Mouse (Mus musculus): Measurements from ENCODE around the gene Tmem229b. TPM values are rescaled to one million over a fixed set of nuclear protein-coding genes. Genes with fewer than 3 reads are reported as not detected.
"Not testable (repeated sequence)": the region's sequence is repeated elsewhere in the genome, so short reads cannot be mapped to it uniquely, and the experiment has no call there.

Tmem229b gene
- polyA plus RNA-seq, 1 experiment from 2014 or later, result 3.9 TPM

GRCm38 (mm10) chr12:78970725-78971124 lies 36.7 kb downstream of the Tmem229b start:
- H3K4me3 ChIP-seq (ENCODE audit: low read depth, low read length), result no peak overlapping the region
- DNase-seq (ENCODE audit: low spot score) (no peak), ATAC-seq (replicated peaks; ENCODE audit: insufficient number of reproducible peaks, low FRiP score, low TSS enrichment, low read depth) (no peak)
- no peaks in the 10 kb centered on the region for H3K9me3 ChIP-seq (replicated peaks; ENCODE audit: control insufficient read depth, low read length)
- no peaks in the 10 kb centered on the region for H3K27me3 ChIP-seq (ENCODE audit: control insufficient read depth, insufficient read depth, low read length)
- no peak overlapping the region for H3K9ac ChIP-seq (replicated peaks; ENCODE audit: low read length)
- H3K27ac ChIP-seq (replicated peaks; ENCODE audit: low read depth, low read length), result no peak overlapping the region
- H3K4me2 ChIP-seq (ENCODE audit: low read depth, low read length), result no peak overlapping the region
- 90% methylated on average over 7 of the region's 7 CpGs for WGBS
- H3K36me3 ChIP-seq (replicated peaks; ENCODE audit: control insufficient read depth, insufficient read depth, low read depth, low read length), result no peaks in the 10 kb centered on the region
- H3K4me1 ChIP-seq (ENCODE audit: control insufficient read depth, insufficient read depth, low read length), result no peaks in the 10 kb centered on the region

- not testable (repeated sequence) for ATAC-seq (replicated peaks; ENCODE audit: insufficient number of reproducible peaks, low FRiP score, low TSS enrichment, low read depth); H3K9ac ChIP-seq (replicated peaks; ENCODE audit: low read length); H3K4me2 ChIP-seq (ENCODE audit: low read depth, low read length); DNase-seq (ENCODE audit: low spot score); H3K27me3 ChIP-seq (ENCODE audit: control insufficient read depth, insufficient read depth, low read length); H3K27ac ChIP-seq (replicated peaks; ENCODE audit: low read depth, low read length); H3K4me1 ChIP-seq (ENCODE audit: control insufficient read depth, insufficient read depth, low read length); H3K9me3 ChIP-seq (replicated peaks; ENCODE audit: control insufficient read depth, low read length); H3K36me3 ChIP-seq (replicated peaks; ENCODE audit: control insufficient read depth, insufficient read depth, low read depth, low read length); H3K4me3 ChIP-seq (ENCODE audit: low read depth, low read length)
- 88% methylated on average over 11 of the region's 11 CpGs for WGBS
Observed at GRCm38 (mm10) chr12:78964496-78964895, 42.9 kb downstream of the Tmem229b start.

- DNase-seq (ENCODE audit: low spot score) (no peak), ATAC-seq (replicated peaks; ENCODE audit: insufficient number of reproducible peaks, low FRiP score, low TSS enrichment, low read depth) (no peak)
Observed at GRCm38 (mm10) chr12:78956405-78956804, 51.0 kb downstream of the Tmem229b start.

GRCm38 (mm10) chr12:78952484-78952883 lies 54.9 kb downstream of the Tmem229b start:
- DNase-seq (ENCODE audit: low spot score) (no peak), ATAC-seq (replicated peaks; ENCODE audit: insufficient number of reproducible peaks, low FRiP score, low TSS enrichment, low read depth) (no peak)
- Histone ChIP-seq H3K36me3 (replicated peaks; ENCODE audit: control insufficient read depth, insufficient read depth, low read depth, low read length) (no peaks in the 10 kb centered on the region), H3K9ac (replicated peaks; ENCODE audit: low read length) (no peak overlapping the region), H3K4me1 (ENCODE audit: control insufficient read depth, insufficient read depth, low read length) (no peaks in the 10 kb centered on the region), H3K27ac (replicated peaks; ENCODE audit: low read depth, low read length) (no peak overlapping the region), H3K4me2 (ENCODE audit: low read depth, low read length) (no peak overlapping the region), H3K27me3 (ENCODE audit: control insufficient read depth, insufficient read depth, low read length) (no peaks in the 10 kb centered on the region), H3K9me3 (replicated peaks; ENCODE audit: control insufficient read depth, low read length) (no peaks in the 10 kb centered on the region), H3K4me3 (ENCODE audit: low read depth, low read length) (no peak overlapping the region)
- 56% methylated on average over 3 of the region's 3 CpGs for WGBS

More at GRCm38 (mm10) chr12:78956405-78956804, 51.0 kb downstream of the Tmem229b start:
- H3K9me3 ChIP-seq (replicated peaks; ENCODE audit: control insufficient read depth, low read length), result no peaks in the 10 kb centered on the region
- 70% methylated on average over 4 of the region's 4 CpGs for WGBS
- no peaks in the 10 kb centered on the region for H3K36me3 ChIP-seq (replicated peaks; ENCODE audit: control insufficient read depth, insufficient read depth, low read depth, low read length)
- no peak overlapping the region for H3K4me2 ChIP-seq (ENCODE audit: low read depth, low read length)
- H3K9ac ChIP-seq (replicated peaks; ENCODE audit: low read length), result no peak overlapping the region
- H3K4me1 ChIP-seq (ENCODE audit: control insufficient read depth, insufficient read depth, low read length), result no peaks in the 10 kb centered on the region
- no peaks in the 10 kb centered on the region for H3K27me3 ChIP-seq (ENCODE audit: control insufficient read depth, insufficient read depth, low read length)
- H3K27ac ChIP-seq (replicated peaks; ENCODE audit: low read depth, low read length), result no peak overlapping the region
- H3K4me3 ChIP-seq (ENCODE audit: low read depth, low read length), result no peak overlapping the region

GRCm38 (mm10) chr12:78952053-78952452 lies 55.4 kb downstream of the Tmem229b start:
- no peaks in the 10 kb centered on the region for H3K9me3 ChIP-seq (replicated peaks; ENCODE audit: control insufficient read depth, low read length)
- 70% methylated on average over 11 of the region's 11 CpGs for WGBS

GRCm38 (mm10) chr12:78947661-78948060 lies 59.8 kb downstream of the Tmem229b start:
- Histone ChIP-seq H3K4me1 (ENCODE audit: control insufficient read depth, insufficient read depth, low read length) (no peaks in the 10 kb centered on the region), H3K9me3 (replicated peaks; ENCODE audit: control insufficient read depth, low read length) (no peaks in the 10 kb centered on the region), H3K4me2 (ENCODE audit: low read depth, low read length) (no peak overlapping the region), H3K36me3 (replicated peaks; ENCODE audit: control insufficient read depth, insufficient read depth, low read depth, low read length) (no peaks in the 10 kb centered on the region), H3K27ac (replicated peaks; ENCODE audit: low read depth, low read length) (no peak overlapping the region), H3K4me3 (ENCODE audit: low read depth, low read length) (no peak overlapping the region), H3K27me3 (ENCODE audit: control insufficient read depth, insufficient read depth, low read length) (no peaks in the 10 kb centered on the region), H3K9ac (replicated peaks; ENCODE audit: low read length) (no peak overlapping the region)
- DNase-seq (ENCODE audit: low spot score) (no peak), ATAC-seq (replicated peaks; ENCODE audit: insufficient number of reproducible peaks, low FRiP score, low TSS enrichment, low read depth) (no peak)
- 46% methylated on average over 5 of the region's 5 CpGs for WGBS

More at GRCm38 (mm10) chr12:78952053-78952452, 55.4 kb downstream of the Tmem229b start:
- Histone ChIP-seq H3K27ac (replicated peaks; ENCODE audit: low read depth, low read length) (no peak overlapping the region), H3K4me3 (ENCODE audit: low read depth, low read length) (no peak overlapping the region), H3K4me2 (ENCODE audit: low read depth, low read length) (no peak overlapping the region), H3K9ac (replicated peaks; ENCODE audit: low read length) (no peak overlapping the region), H3K4me1 (ENCODE audit: control insufficient read depth, insufficient read depth, low read length) (no peaks in the 10 kb centered on the region), H3K27me3 (ENCODE audit: control insufficient read depth, insufficient read depth, low read length) (no peaks in the 10 kb centered on the region), H3K36me3 (replicated peaks; ENCODE audit: control insufficient read depth, insufficient read depth, low read depth, low read length) (no peaks in the 10 kb centered on the region)
- DNase-seq (ENCODE audit: low spot score) (no peak), ATAC-seq (replicated peaks; ENCODE audit: insufficient number of reproducible peaks, low FRiP score, low TSS enrichment, low read depth) (no peak)

- Histone ChIP-seq H3K9me3 (replicated peaks; ENCODE audit: control insufficient read depth, low read length) (no peaks in the 10 kb centered on the region), H3K27ac (replicated peaks; ENCODE audit: low read depth, low read length) (no peak overlapping the region), H3K4me3 (ENCODE audit: low read depth, low read length) (no peak overlapping the region), H3K36me3 (replicated peaks; ENCODE audit: control insufficient read depth, insufficient read depth, low read depth, low read length) (no peaks in the 10 kb centered on the region), H3K9ac (replicated peaks; ENCODE audit: low read length) (no peak overlapping the region), H3K27me3 (ENCODE audit: control insufficient read depth, insufficient read depth, low read length) (no peaks in the 10 kb centered on the region), H3K4me1 (ENCODE audit: control insufficient read depth, insufficient read depth, low read length) (no peaks in the 10 kb centered on the region), H3K4me2 (ENCODE audit: low read depth, low read length) (no peak overlapping the region)
- ATAC-seq (replicated peaks; ENCODE audit: insufficient number of reproducible peaks, low FRiP score, low TSS enrichment, low read depth) (no peak), DNase-seq (ENCODE audit: low spot score) (peak; percentile 17)
- 79% methylated on average over 6 of the region's 6 CpGs for WGBS
Observed at GRCm38 (mm10) chr12:78947161-78947560, 60.3 kb downstream of the Tmem229b start.

GRCm38 (mm10) chr12:78942931-78943330 lies 64.5 kb downstream of the Tmem229b start:
- Histone ChIP-seq H3K4me2 (ENCODE audit: low read depth, low read length) (no peak overlapping the region), H3K27ac (replicated peaks; ENCODE audit: low read depth, low read length) (no peak overlapping the region), H3K4me3 (ENCODE audit: low read depth, low read length) (no peak overlapping the region), H3K27me3 (ENCODE audit: control insufficient read depth, insufficient read depth, low read length) (no peaks in the 10 kb centered on the region), H3K9ac (replicated peaks; ENCODE audit: low read length) (no peak overlapping the region), H3K36me3 (replicated peaks; ENCODE audit: control insufficient read depth, insufficient read depth, low read depth, low read length) (no peaks in the 10 kb centered on the region), H3K9me3 (replicated peaks; ENCODE audit: control insufficient read depth, low read length) (no peaks in the 10 kb centered on the region), H3K4me1 (ENCODE audit: control insufficient read depth, insufficient read depth, low read length) (no peaks in the 10 kb centered on the region)
- 88% methylated on average over 6 of the region's 6 CpGs for WGBS
- DNase-seq (ENCODE audit: low spot score) (no peak), ATAC-seq (replicated peaks; ENCODE audit: insufficient number of reproducible peaks, low FRiP score, low TSS enrichment, low read depth) (no peak)
